Mouse (Mus musculus): ENCODE measurements around the gene Ltbp2.

Ltbp2 gene

GRCm38 (mm10) chr12:84876481-84877121 is at the start of gene Ltbp2:
Ltbp2 (minus strand) TSS chr12:84876532.
- peak; percentile 72 for DNase-seq (ENCODE audit: low read depth, low spot score)

GRCm38 (mm10) chr12:84924324-84924723 is 48.0 kb upstream of the Ltbp2 start:
- DNase-seq (ENCODE audit: low read depth, low spot score): no peak

GRCm38 (mm10) chr12:84921881-84922419 is 45.6 kb upstream of the Ltbp2 start:
- no peak for DNase-seq (ENCODE audit: low read depth, low spot score)

DNA sequence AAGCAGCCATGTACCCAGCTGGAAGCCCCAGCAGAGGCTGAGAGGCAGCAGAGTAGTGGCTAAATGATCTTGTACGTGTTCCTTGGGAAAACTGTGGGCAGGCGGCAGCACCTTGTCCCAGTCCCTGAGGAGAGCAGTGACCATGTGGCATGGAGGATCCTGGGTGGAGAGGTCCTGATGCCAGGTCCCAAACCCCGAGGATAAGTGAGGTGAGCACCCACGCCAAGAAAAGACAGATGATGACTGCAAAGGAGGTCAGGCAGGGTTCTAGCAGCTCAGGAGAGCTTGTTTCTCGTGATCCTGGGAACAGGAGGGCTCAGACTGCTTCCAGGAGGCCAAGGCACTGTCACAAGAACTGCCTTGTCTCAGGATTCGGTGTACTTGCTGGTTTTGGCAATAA is 42.5 kb upstream of the Ltbp2 start:
- no peak for DNase-seq (ENCODE audit: low read depth, low spot score)

DNA sequence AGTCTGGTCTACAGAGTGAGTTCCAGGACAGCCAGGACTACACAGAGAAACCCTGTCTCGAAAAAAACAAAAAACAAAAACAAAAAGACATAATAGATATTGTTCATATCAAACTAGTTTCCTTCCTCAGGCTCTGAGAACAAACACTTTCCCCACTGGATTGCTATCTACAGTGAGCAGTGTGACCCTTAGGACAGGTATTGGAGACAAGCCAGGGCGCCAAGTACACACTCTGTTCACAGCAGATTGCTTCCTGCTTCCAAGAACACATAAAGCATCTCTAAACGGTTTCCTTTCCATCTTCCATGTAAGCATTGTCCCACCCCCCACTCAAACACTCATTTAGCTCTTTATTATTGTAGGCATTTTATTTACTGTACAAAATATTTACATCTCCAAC is 41.5 kb upstream of the Ltbp2 start:
- DNase-seq (ENCODE audit: low read depth, low spot score): no peak

DNA sequence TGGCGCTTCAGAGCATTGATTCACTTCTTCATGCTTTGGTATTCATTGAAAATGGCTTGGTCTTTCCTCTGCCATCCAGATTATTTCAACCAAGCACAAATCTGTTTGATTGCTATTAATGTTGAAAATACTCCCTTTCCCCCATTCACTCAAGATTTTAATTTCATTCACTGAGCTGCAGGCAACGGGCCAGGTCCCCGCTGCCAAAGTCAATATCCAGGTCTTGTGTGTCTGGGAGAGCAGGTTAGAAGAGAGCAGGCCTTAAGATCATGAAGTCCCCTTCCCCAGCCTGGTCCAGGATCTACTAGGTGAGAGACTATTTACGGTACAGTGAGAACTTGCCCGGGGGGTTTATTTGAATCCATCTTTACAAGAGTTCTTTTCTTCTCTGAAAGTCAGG is 38.6 kb upstream of the Ltbp2 start:
- no peak for DNase-seq (ENCODE audit: low read depth, low spot score)

DNA sequence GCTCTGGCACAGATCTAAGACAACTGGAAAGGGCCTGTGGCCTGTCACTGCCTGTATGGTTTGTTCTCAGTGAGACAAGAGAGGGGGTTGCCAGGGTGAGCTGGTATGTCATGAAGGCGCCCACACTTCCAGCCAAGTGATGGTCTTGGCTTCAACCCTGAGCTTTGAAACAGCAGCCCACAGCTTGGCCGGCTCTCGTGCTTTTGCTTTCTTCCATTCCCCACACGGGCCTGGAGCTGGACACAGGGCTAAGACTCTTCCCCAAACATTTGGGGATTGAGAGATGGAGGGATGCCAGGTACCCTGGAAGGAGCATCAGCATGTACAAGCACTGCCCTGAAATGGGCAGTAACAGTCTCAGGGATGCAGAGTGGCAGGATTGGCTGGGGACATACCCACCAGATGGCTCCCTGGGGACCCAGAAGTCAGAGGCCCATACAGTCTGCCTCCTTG is 36.3 kb upstream of the Ltbp2 start:
- DNase-seq (ENCODE audit: low read depth, low spot score): no peak

DNA sequence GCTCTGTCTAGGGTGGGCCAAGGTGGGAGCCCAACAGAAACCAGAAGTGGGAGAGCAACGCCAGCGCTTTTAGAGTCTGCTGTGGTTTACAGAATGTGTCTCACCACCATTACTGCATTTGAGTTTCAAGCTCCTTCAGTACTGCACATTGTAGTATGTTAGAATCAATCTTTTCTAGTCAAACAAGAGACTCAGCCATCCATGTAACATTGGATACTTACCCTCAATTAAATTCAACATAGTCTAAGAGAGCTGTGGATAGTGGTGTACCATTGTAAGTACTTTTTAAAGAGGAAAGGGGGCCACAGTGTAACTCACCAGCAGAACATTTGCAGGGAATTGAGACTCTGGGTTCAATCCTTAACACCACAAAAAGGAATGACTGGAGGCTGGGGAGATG is 35.3 kb upstream of the Ltbp2 start:
- no peak for DNase-seq (ENCODE audit: low read depth, low spot score)

- no peak for DNase-seq (ENCODE audit: low read depth, low spot score)
Measured at GRCm38 (mm10) chr12:84910066-84910465, 33.7 kb upstream of the Ltbp2 start.

- no peak for DNase-seq (ENCODE audit: low read depth, low spot score)
Measured at GRCm38 (mm10) chr12:84907627-84908480, 31.5 kb upstream of the Ltbp2 start.

DNA sequence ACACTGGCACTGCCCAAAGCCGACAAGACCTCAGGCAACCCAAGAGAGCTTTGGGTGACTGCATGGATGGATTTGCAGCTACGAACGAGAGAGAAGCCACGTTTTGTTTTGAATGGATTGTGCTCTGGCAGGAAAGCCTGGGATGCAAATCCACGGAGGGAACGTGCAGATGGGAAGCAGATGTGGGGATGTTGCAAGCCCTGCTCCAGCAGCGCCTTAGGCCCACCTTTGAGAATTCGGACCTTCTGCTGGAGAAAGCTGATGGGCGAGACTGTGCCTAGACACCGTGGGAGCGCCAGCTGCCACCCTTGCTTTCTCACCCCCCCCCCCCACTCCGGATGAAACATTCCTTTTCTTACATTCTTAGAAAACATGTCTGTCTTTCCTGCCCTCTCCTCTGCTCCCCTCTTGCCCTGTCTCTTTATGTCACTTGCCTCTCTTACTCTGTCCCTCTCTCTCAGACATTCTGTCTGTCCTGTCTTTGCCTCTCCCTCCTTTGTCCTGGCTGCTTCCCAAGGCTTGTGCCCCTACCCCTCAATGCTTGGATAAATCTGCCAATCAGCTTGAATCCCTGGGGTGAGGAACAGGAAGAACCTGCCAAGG is 30.8 kb upstream of the Ltbp2 start:
- peak; percentile 35 for DNase-seq (ENCODE audit: low read depth, low spot score)

GRCm38 (mm10) chr12:84904399-84904798 is 28.1 kb upstream of the Ltbp2 start:
- DNase-seq (ENCODE audit: low read depth, low spot score): no peak

DNA sequence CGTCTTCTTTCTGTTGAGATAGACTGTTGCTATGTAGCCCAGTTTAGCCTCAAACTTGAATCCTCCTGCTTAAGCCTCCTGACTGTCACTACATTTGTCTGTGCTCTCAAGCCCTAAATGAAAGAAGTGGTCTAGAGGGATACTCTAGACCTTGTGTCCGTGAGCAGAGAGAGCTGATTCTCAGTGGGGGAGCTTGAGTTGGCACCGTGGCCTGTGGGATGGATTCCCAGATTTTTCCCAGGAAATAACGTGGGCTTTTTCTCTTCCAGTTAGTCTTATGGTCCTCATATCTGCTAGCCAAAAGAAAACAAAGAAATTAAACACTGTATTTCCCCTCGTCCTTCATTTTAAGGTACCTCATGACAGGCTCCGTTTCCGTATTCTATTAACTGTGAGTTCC is 24.0 kb upstream of the Ltbp2 start:
- no peak for DNase-seq (ENCODE audit: low read depth, low spot score)

GRCm38 (mm10) chr12:84897322-84897721 is 21.0 kb upstream of the Ltbp2 start:
- no peak for DNase-seq (ENCODE audit: low read depth, low spot score)

DNA sequence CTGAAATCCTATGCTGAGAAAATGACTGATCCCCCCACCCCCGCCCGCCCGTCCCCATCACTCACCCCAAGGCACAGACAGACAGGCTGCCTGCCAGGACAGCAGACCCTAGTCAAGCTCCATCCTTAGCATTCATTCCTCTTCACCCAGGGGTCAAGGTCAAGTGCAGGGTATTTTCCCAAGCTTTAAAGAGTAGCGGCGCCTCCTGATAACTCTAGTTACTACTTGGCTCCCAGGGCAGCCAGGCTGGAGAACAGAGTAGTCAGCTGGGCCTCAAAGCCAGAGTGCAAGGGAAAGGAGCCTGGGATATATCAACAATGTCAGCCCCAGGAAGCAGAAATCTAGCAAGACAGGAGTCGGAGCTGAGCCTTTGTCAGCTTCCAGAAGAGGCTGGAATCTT is 19.9 kb upstream of the Ltbp2 start:
- DNase-seq (ENCODE audit: low read depth, low spot score): no peak

- peak; percentile 69 for DNase-seq (ENCODE audit: low read depth, low spot score)
Measured at GRCm38 (mm10) chr12:84893648-84894628, 17.6 kb upstream of the Ltbp2 start.

DNA sequence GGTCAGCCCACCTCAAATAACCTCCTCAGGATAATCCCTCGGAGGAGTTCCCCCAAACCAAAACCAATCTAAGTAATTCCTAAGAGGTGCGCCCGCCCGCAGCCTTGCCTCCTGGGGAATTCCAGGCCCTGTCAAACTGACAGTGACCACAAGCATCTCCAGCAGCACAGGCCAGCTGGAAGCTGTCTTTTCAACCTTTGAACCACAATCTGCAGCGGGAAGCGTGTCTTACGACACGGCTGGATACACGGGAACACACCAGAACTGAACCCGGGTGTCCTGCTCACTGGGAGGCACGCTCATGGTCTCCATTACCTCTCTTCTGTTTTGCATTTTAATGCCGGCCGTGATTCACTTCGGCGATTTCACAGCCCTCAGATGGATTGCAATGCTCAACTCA is 14.0 kb upstream of the Ltbp2 start:
- no peak for DNase-seq (ENCODE audit: low read depth, low spot score)

GRCm38 (mm10) chr12:84885107-84885876 is 9.0 kb upstream of the Ltbp2 start:
- no peak for DNase-seq (ENCODE audit: low read depth, low spot score)

DNA sequence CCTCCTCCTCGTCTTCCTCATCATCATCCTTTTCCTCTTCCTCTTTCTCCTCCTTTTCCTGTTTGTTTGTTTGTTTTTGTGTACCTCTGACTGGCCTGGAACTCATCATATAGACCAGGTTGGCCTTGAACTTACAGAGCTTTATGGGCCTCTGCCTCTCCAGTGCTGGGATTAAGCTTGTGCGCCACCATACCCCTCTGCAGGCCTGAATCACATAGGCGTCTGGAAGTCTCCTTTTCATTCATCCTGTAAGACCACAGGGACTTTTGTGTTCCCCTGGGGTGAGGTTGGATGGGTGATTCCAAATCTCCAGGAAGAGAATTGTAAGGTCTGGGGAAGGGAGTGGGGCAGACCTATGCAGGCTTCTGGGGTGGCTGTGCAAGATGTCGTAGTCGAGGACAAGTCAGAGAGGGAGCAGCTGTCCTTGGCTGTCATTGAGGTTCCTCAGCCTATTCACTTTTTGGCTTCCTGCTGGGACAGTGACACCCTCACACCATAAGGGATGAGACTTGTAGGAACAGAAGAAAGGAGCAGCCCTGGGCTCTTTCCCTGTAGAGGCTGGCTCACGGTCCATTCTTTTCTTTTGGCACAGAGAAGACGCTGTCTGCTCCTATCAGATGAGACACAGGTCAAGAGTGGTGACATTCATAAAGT is 8.2 kb upstream of the Ltbp2 start:
- DNase-seq (ENCODE audit: low read depth, low spot score): no peak

DNA sequence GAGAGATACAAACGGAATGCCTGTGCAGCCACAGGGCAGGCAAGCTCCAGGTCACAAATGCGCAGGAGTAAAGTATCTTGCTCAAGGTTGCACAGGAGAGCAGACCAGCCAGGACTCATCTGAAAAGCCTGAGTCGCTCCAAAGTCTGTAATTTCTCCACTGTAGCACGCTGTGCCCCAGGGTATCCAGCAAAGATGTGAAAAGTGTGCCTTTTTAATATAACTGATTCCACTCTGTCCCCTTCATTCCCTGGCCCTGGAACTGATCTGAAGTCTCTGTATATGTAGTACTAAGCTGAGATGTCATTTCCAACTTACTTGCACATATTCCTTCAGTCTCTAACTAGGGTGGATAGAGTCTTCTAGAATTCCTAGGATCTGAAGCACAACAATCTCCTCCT is 6.5 kb upstream of the Ltbp2 start:
- DNase-seq (ENCODE audit: low read depth, low spot score): no peak

Data from forelimb bud, embryonic 11.5 days (tissue).